Mouse (Mus musculus): ENCODE measurements around the gene Ybey. TPM values are rescaled to one million over a fixed set of nuclear protein-coding genes. Genes with fewer than 3 reads are reported as not detected.

Ybey gene
- polyA plus RNA-seq (2011; ENCODE audit: insufficient read length, low read depth, missing spikeins): 1.9 and 2.4 TPM in 2 replicates

DNA sequence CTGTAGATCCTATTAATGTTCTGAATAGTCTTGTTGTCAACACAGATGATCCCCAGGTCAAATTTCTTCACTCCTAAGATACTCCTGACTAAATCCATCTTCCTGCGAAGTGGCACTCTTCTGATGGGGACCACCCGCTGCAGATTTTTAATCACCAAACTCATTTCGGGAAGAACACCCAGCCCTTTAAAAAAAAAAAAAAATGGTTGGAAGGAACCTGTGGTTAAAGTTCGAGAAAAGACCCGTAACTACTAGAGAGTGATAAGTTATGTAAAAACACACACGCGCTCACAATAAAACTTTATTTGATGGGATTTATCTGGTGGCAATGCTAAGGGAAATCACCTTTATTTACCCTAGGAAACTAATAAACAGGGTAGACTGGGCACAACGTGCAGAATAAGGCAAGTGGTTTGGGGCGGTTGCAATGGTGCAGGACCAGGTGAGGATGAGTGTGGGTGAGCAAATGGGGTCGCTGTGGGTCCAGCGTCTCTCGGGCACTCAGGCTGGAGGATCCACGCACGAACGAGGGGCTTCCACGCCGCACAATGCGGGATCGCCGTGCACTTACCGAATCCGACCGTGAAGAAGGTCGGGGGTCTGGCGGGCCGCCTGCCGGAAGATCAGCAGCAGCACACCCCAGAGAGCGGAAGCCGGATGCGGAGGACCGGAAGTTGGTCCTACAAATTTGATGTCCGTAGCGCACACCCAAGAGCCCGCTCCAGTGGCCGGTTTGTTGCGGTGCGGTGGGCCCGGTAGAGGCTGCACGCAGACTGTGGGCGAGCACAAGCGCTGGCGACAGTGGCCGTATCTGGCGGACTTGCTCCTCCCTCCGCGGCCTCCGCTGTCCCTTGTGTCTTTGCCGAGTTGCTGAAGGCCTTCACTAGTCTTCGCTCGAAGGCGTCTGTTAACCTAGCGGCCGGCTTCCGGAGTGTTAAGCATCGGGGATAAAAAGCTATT is at the start of gene Ybey, which contains the start of gene Mcm3ap:
Ybey (minus strand) TSS at position 912 of the 960 bp plus-strand sequence.
Mcm3ap (plus strand) TSS at position 725 of the 960 bp plus-strand sequence.
- Histone ChIP-seq H3K4me1 (ENCODE audit: control insufficient read depth, insufficient read depth, low read length) (no peaks in the 10 kb centered on the region), H3K27ac (ENCODE audit: insufficient read depth, low read length) (peak within 1 kb of the TSS; percentile 54), H3K4me3 (ENCODE audit: insufficient read depth, low read length) (peak within 1 kb of the TSS; percentile 81)
- TF ChIP-seq POLR2A (IDR thresholded peaks at IDR 0.05; ENCODE audit: low read depth, low read length) (peak; percentile 74), CTCF (IDR thresholded peaks at IDR 0.05; ENCODE audit: borderline replicate concordance, insufficient read depth, low read length) (no peak)

DNA sequence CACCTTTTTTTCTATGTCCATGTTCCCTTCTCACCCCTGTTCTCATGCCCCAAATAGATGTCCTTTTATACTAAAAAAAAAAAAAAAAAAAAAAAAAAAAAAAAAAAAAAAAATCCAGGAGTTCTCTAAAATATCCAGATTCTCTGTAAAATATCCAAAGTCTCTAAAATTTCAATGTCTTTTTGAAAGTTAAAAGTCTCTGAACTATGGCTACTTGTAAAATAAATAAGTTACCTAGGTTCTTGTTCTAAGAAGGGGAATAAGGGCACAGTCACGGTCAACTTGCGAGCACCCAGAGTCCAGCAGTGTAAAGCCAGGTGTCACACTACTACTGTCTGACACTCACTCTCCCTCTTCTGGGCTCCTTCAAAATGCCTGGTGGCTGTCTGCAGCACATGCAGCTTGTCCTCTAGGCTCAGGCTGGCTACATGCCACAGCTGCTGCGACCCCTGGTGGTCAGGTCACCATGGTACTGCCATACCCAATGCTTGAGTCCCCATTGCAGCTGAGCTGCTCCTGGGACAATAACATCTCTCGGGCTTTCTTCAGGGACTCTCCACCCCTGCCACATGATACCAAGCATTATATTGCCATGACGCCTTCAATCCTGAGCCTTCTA is 44.2 kb upstream of the Ybey start:
- no peaks in the 10 kb centered on the region for H3K4me1 ChIP-seq (ENCODE audit: control insufficient read depth, insufficient read depth, low read length)
- H3K4me3 ChIP-seq (ENCODE audit: insufficient read depth, low read length): no peak overlapping the region
- TF ChIP-seq POLR2A (IDR thresholded peaks at IDR 0.05; ENCODE audit: low read depth, low read length) (no peak), CTCF (IDR thresholded peaks at IDR 0.05; ENCODE audit: borderline replicate concordance, insufficient read depth, low read length) (peak; percentile 87)
- no peak overlapping the region for H3K27ac ChIP-seq (ENCODE audit: insufficient read depth, low read length)

DNA sequence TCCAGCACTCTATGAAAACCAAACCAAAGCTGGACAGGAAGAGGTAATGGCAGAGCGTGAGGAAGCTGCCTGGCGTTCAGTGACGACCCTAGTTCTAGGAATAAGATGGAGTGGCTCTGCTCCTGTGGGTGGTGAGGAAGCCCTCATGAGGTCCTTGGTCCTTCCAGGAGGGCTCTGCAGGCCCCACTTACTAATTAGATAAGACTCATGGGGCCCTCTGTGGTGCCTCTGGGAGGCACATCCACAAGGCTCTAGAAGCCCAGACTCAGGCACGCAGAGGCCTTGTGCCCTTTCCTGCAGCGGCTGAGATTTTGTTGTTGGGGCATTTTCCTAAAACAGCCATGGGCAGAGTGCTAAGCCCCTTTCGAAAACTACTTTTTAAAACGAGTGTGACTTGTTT is 37.0 kb upstream of the Ybey start:
- Histone ChIP-seq H3K27ac (ENCODE audit: insufficient read depth, low read length) (no peak overlapping the region), H3K4me3 (ENCODE audit: insufficient read depth, low read length) (no peak overlapping the region)
- TF ChIP-seq POLR2A (IDR thresholded peaks at IDR 0.05; ENCODE audit: low read depth, low read length): no peak
- no peak for TF ChIP-seq CTCF (IDR thresholded peaks at IDR 0.05; ENCODE audit: borderline replicate concordance, insufficient read depth, low read length)

DNA sequence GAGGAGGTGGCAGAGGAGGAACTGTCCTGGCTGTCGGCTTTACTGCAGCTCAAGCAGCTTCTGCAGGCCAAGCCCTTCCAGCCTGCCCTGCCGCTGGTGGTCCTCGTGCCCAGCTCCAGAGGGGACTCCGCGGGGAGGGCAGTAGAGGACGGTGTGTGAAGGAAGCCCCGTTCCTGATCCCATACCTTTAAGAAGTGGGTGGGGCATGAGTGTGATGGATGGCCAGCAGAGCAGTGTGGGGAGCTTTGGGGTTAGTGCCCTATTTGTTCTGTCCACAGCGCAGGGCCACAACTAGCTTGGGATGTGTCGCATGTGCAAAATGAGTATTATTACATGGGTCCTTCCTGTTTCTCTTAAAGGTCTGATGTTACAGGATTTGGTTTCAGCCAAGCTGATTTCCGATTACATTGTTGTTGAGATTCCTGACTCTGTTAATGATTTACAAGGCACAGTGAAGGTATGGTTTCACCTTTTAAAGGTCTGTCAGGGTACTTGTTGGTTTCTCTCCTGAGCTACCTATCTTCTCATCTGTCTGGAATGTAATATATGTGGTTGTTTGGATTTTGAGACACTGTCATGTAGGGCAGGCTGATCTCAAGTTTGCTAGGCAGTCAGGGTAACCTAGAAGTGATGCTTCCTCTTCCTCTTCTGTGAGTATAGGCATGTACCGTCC is 35.5 kb upstream of the Ybey start:
- H3K4me3 ChIP-seq (ENCODE audit: insufficient read depth, low read length): no peak overlapping the region
- H3K4me1 ChIP-seq (ENCODE audit: control insufficient read depth, insufficient read depth, low read length): no peaks in the 10 kb centered on the region
- no peak for TF ChIP-seq POLR2A (IDR thresholded peaks at IDR 0.05; ENCODE audit: low read depth, low read length)
- no peak for TF ChIP-seq CTCF (IDR thresholded peaks at IDR 0.05; ENCODE audit: borderline replicate concordance, insufficient read depth, low read length)
- H3K27ac ChIP-seq (ENCODE audit: insufficient read depth, low read length): no peak overlapping the region

More for the DNA sequence above, 37.0 kb upstream of the Ybey start:
- no peaks in the 10 kb centered on the region for H3K4me1 ChIP-seq (ENCODE audit: control insufficient read depth, insufficient read depth, low read length)

DNA sequence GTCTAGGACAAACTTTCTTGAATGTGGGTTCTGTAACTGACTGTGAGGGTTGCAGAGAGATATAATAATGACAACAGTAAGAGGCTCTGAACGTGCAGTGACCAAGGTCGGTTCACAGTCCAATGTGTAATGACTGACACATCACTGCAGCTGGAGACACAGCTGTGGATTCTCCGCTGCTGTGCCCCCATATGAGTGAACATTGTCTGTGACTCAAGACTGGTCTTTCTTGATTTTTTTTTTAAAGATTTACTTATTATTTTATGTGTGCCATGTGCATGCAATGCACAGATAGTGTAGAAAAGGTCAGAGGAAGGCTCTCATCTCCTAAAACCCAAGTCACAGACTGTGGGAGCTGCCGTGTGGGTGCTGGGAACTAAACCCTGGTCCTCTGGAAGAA is 28.6 kb upstream of the Ybey start:
- no peak overlapping the region for H3K4me3 ChIP-seq (ENCODE audit: insufficient read depth, low read length)
- no peak for TF ChIP-seq POLR2A (IDR thresholded peaks at IDR 0.05; ENCODE audit: low read depth, low read length)
- no peak for TF ChIP-seq CTCF (IDR thresholded peaks at IDR 0.05; ENCODE audit: borderline replicate concordance, insufficient read depth, low read length)
- no peak overlapping the region for H3K27ac ChIP-seq (ENCODE audit: insufficient read depth, low read length)
- no peaks in the 10 kb centered on the region for H3K4me1 ChIP-seq (ENCODE audit: control insufficient read depth, insufficient read depth, low read length)

DNA sequence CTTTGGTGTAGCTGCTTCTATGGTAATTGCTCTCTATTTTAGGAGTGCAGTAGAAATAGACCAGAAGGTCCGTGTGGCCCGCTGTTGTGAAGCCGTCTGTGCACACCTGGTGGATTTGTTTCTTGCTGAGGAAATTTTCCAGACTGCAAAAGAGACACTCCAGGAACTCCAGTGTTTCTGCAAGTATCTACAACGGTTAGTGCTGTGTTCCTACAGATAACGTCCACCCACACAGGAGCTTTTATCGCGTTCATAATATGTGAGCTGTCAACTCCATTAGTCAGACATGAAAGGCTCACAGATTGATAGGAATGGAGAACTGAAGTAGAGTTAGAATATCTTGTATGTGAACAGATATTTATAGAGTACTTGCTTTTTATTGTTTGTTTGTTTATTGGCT is 27.5 kb upstream of the Ybey start:
- H3K4me3 ChIP-seq (ENCODE audit: insufficient read depth, low read length): no peak overlapping the region
- TF ChIP-seq POLR2A (IDR thresholded peaks at IDR 0.05; ENCODE audit: low read depth, low read length): no peak
- no peak for TF ChIP-seq CTCF (IDR thresholded peaks at IDR 0.05; ENCODE audit: borderline replicate concordance, insufficient read depth, low read length)
- no peaks in the 10 kb centered on the region for H3K4me1 ChIP-seq (ENCODE audit: control insufficient read depth, insufficient read depth, low read length)
- no peak overlapping the region for H3K27ac ChIP-seq (ENCODE audit: insufficient read depth, low read length)

DNA sequence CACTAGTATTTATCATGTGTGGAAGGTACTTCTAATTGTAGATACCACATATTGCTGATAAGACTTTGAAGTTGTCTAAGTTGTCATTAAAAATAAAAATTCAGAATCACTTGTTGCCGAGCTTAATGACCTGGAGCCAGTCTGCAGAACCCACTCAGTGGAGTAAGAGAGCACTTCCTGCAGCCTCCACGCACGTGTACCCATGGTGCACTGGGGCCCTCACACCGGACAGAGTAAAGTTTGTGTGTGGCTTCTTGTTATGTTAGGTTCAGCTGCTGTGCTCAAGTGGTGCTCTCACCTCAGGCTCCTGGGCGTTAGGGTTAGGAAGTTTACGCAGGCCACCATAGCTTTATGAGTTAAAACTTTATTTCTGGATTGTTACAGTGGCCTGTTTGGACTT is 26.6 kb upstream of the Ybey start:
- H3K4me3 ChIP-seq (ENCODE audit: insufficient read depth, low read length): no peak overlapping the region
- H3K27ac ChIP-seq (ENCODE audit: insufficient read depth, low read length): no peak overlapping the region
- no peaks in the 10 kb centered on the region for H3K4me1 ChIP-seq (ENCODE audit: control insufficient read depth, insufficient read depth, low read length)
- TF ChIP-seq CTCF (IDR thresholded peaks at IDR 0.05; ENCODE audit: borderline replicate concordance, insufficient read depth, low read length): no peak
- TF ChIP-seq POLR2A (IDR thresholded peaks at IDR 0.05; ENCODE audit: low read depth, low read length): no peak

DNA sequence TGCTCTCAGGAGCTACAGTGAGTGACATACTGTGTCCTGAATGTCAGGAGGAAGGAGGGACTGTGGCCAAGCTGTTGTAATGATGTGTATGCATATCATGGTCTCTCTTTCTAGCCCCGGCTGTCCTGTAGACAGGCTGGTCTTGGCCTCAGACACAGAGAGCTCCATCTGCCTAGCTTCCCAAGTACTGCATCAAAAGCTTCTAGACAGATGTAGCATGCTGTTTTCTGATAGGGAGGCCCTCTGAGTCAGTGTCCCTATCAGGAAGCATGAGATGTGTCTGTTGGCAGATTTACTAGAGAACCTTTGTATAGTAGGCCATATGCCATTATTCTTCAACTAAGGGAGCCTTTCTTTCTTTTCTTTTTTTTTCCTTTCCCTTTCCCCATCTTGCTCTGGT is 24.6 kb upstream of the Ybey start:
- H3K4me1 ChIP-seq (ENCODE audit: control insufficient read depth, insufficient read depth, low read length): no peaks in the 10 kb centered on the region
- TF ChIP-seq CTCF (IDR thresholded peaks at IDR 0.05; ENCODE audit: borderline replicate concordance, insufficient read depth, low read length): no peak
- TF ChIP-seq POLR2A (IDR thresholded peaks at IDR 0.05; ENCODE audit: low read depth, low read length): no peak
- no peak overlapping the region for H3K27ac ChIP-seq (ENCODE audit: insufficient read depth, low read length)
- H3K4me3 ChIP-seq (ENCODE audit: insufficient read depth, low read length): no peak overlapping the region

DNA sequence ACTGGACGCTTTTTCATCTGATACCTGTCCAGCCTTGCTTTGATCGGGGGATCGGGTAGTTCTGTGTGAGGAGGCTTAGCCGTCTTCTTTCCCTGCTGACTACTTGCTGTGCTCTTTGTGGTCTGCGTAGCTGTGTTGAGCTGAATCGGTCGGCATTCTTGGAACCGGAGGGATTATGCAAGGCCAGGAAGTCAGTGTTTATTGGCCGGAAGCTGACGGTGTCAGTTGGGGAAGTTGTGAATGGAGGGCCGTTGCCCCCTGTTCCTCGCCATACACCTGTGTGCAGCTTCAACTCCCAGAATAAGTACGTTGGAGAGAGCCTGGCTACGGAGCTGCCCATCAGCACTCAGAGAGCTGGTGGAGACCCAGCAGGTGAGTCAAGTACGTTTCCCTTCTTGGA is 20.3 kb upstream of the Ybey start:
- Histone ChIP-seq H3K27ac (ENCODE audit: insufficient read depth, low read length) (no peak overlapping the region), H3K4me3 (ENCODE audit: insufficient read depth, low read length) (no peak overlapping the region), H3K4me1 (ENCODE audit: control insufficient read depth, insufficient read depth, low read length) (no peaks in the 10 kb centered on the region)
- TF ChIP-seq POLR2A (IDR thresholded peaks at IDR 0.05; ENCODE audit: low read depth, low read length) (no peak), CTCF (IDR thresholded peaks at IDR 0.05; ENCODE audit: borderline replicate concordance, insufficient read depth, low read length) (no peak)
